Mouse (Mus musculus): ENCODE measurements at regions not wholly inside any gene's neighbourhood (a gene's known extent, or its start where the extent isn't known, plus 50 kb on each side); places are given as distances from the start of the nearest gene placed in this dataset.

DNA sequence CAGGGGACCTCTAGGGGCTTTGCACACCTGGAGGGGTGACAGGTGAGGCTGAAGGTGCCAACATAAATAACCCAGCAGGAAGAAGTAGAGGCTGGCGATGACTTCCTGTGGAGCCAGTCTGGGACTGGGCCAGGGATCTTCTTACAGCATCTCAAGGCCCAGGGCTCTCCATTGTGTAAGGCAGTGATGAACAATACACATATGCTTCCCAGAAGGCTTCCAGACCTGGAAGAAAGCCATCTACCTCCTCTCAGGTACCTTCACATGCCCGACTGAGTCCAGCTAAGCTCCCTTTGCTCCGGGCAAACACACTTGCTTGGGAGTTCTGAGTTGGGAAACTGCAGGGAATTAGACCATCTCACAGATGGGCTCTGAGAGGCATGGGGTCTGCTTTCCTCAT is 69.5 kb downstream of the Dact2 start:
- TF ChIP-seq CTCF (conservative IDR thresholded peaks at IDR 0.05; ENCODE audit: low read length) (no peak), NANOG (IDR thresholded peaks at IDR 0.05; ENCODE audit: borderline replicate concordance, low read length) (no peak), POU5F1 (IDR thresholded peaks at IDR 0.05; ENCODE audit: borderline replicate concordance, low read length) (no peak)

Measured in E14TG2a.4 (cell line).